Mouse (Mus musculus): ENCODE data around the gene Olfr149.
"Not testable (repeated sequence)": the region's sequence is repeated elsewhere in the genome, so short reads cannot be mapped to it uniquely, and the experiment has no call there.

The Olfr149 gene

GRCm38 (mm10) chr9:39707017-39707416 lies at the start of gene Olfr149:
Gene Olfr149, minus strand, starts transcription at chr9:39707117.
- no peak for DNase-seq (ENCODE audit: low spot score)

- DNase-seq (ENCODE audit: low spot score) = no peak
Observed at GRCm38 (mm10) chr9:39746428-39746827, 39.5 kb upstream of the Olfr149 start.

GRCm38 (mm10) chr9:39745949-39746348 lies 39.0 kb upstream of the Olfr149 start, which contains the start of gene Olfr967:
Gene Olfr967, plus strand, starts transcription at chr9:39746249.
- no peak for DNase-seq (ENCODE audit: low spot score)

GRCm38 (mm10) chr9:39740741-39741140 lies 33.8 kb upstream of the Olfr149 start:
- no peak for DNase-seq (ENCODE audit: low spot score)

GRCm38 (mm10) chr9:39730678-39731077 lies 23.8 kb upstream of the Olfr149 start, which contains the start of gene Olfr150:
Gene Olfr150, plus strand, starts transcription at chr9:39730978.
- DNase-seq (ENCODE audit: low spot score) = no peak

GRCm38 (mm10) chr9:39711053-39711452 lies 4.1 kb upstream of the Olfr149 start, which contains the start of gene Olfr965:
Gene Olfr965, plus strand, starts transcription at chr9:39711353.
- DNase-seq (ENCODE audit: low spot score) = no peak

- DNase-seq (ENCODE audit: low spot score) = no peak
Observed at GRCm38 (mm10) chr9:39708958-39709357, 2.0 kb upstream of the Olfr149 start.

- not testable (repeated sequence) for DNase-seq (ENCODE audit: low spot score)
Observed at GRCm38 (mm10) chr9:39701123-39701522, 5.8 kb downstream of the Olfr149 start.

GRCm38 (mm10) chr9:39679280-39679679 lies 27.6 kb downstream of the Olfr149 start:
- DNase-seq (ENCODE audit: low spot score) = no peak

GRCm38 (mm10) chr9:39678557-39678956 lies 28.4 kb downstream of the Olfr149 start:
- no peak for DNase-seq (ENCODE audit: low spot score)

- no peak for DNase-seq (ENCODE audit: low spot score)
Observed at GRCm38 (mm10) chr9:39674820-39675219, 32.1 kb downstream of the Olfr149 start.

GRCm38 (mm10) chr9:39669723-39670122 lies 37.2 kb downstream of the Olfr149 start:
- DNase-seq (ENCODE audit: low spot score) = no peak

- no peak for DNase-seq (ENCODE audit: low spot score)
Observed at GRCm38 (mm10) chr9:39666905-39667304, 40.0 kb downstream of the Olfr149 start, which contains the start of gene Olfr963. Gene Olfr963, plus strand, starts transcription at chr9:39667205.

- no peak for DNase-seq (ENCODE audit: low spot score)
Observed at GRCm38 (mm10) chr9:39654756-39655396, 52.0 kb downstream of the Olfr149 start.
